Comparison of ENCODE assay signal across 27 mouse cellular contexts in genomic region chr3:96151836-96152235, GRCm38 (mm10). TPM values are rescaled to one million over a fixed set of nuclear protein-coding genes. Genes with fewer than 3 reads are reported as not detected.
DNase-seq lines count a peak whose midpoint lies in the region.
"Had no signal": no experiment of that assay in that cellular context is flagged by ENCODE, and none has a peak within 500 bp of the region (broad histone marks: within the 10 kb centered on the region; RNA-seq: fewer than 3 reads in every experiment).

No protein-coding gene starts in this region.

- peak; percentile 10 for DNase-seq in heart, adult 8-10 months (ENCODE audit: low spot score)
- DNase-seq in heart, adult 18-20 months, result no peak
- peak; percentile 59 for DNase-seq in A20 (ENCODE audit: low read depth, low spot score)
- peak; percentile 39 for DNase-seq in MEL-GATA-1-ER (ENCODE audit: extremely low read depth, low read depth)
- no peak for DNase-seq in frontal cortex, postnatal 36 days (ENCODE audit: low spot score in 2 of 2)
- no peak for DNase-seq in spleen, adult 12 weeks (ENCODE audit: low spot score)
- no peak for DNase-seq in urinary bladder, postnatal 4 days (ENCODE audit: low spot score in 2 of 2)
- DNase-seq: adrenal gland, postnatal 10 days; adrenal gland, postnatal 36 days; cerebellum, adult 11-12 months; cerebellum, adult 8-10 months; cerebellum, postnatal 10 days; cerebellum, postnatal 36 days; gastrocnemius, postnatal 10 days; gastrocnemius, postnatal 36 days; heart, postnatal 14 days; kidney, adult 18-20 months had no signal

- 49% methylated on average over 6 of the region's 7 CpGs for WGBS in macrophage (ENCODE audit: missing documents)

- peak overlapping the region; percentile 44 for H3K27ac ChIP-seq in macrophage
- H3K27ac ChIP-seq: forebrain, embryonic 12.5 days; forebrain, embryonic 15.5 days; heart, embryonic 10.5 days; heart, embryonic 13.5 days; hindbrain, embryonic 12.5 days; hindbrain, embryonic 15.5 days; intestine, embryonic 15.5 days had no signal

- no peak overlapping the region for H3K4me3 ChIP-seq in macrophage (ENCODE audit: inconsistent target)
- H3K4me3 ChIP-seq: forebrain, embryonic 12.5 days; forebrain, embryonic 15.5 days; heart, embryonic 10.5 days; heart, embryonic 13.5 days; hindbrain, embryonic 12.5 days; hindbrain, embryonic 15.5 days; intestine, embryonic 15.5 days had no signal

- H3K36me3 ChIP-seq in macrophage (ENCODE audit: inconsistent target), result peaks cover 17% of the 10 kb centered on the region; the same call in 1 of the 2 replicates

- H3K79me2 ChIP-seq in macrophage (ENCODE audit: inconsistent target), result no peaks in the 10 kb centered on the region

RNA-seq across cellular contexts. Expression of gene Mtmr11, which starts 10.0 kb away (rescaled TPM):
- 1 to 10 TPM; 1.7 to 3.0 (median 2.2) TPM for total RNA-seq in heart, adult 8-10 months (2022)
- 1 to 10 TPM; 1.7 to 3.4 TPM for total RNA-seq in heart, adult 18-20 months (2021)
- 10 to 100 TPM in 4 of 26 experiments, 1 to 10 TPM in 22; 1.1 to 21.1 (median 5.5) TPM for total RNA-seq in macrophage (2018; cell fraction: chromatin; rRNA removed)
- 1 to 10 TPM in 17 of 26 experiments, under 1 TPM in 9; 0.48 to 2.3 (median 1.2) TPM for total RNA-seq in macrophage (2018; cell fraction: cytosol; rRNA removed)
- 10 to 100 TPM in 4 of 26 experiments, 1 to 10 TPM in 21, under 1 TPM in 1; 0.93 to 13.2 (median 3.1) TPM for total RNA-seq in macrophage (2018; cell fraction: nucleus; rRNA removed)
- polyA plus RNA-seq in macrophage (2018), result 1.2 to 2.4 TPM (median 1.8 TPM) in 3 replicates
- total RNA-seq: granulocyte monocyte progenitor cell, adult 5-6 weeks; hematopoietic stem cell, adult 5-6 weeks had no signal

RNA-seq across cellular contexts. Expression of gene Sf3b4, which starts 20.3 kb away (rescaled TPM):
- total RNA-seq in heart, adult 8-10 months (2022), result 10 to 100 TPM; 14.1 to 17.2 (median 16.2) TPM
- 10 to 100 TPM; 15.4 to 18.7 TPM for total RNA-seq in heart, adult 18-20 months (2021)
- 10 to 100 TPM in 23 of 26 experiments, 1 to 10 TPM in 3; 7.2 to 24.3 (median 16.3) TPM for total RNA-seq in macrophage (2018; cell fraction: chromatin; rRNA removed)
- total RNA-seq in macrophage (2018; cell fraction: cytosol; rRNA removed), result 10 to 100 TPM; 47.3 to 67.0 (median 56.0) TPM
- 10 to 100 TPM in 25 of 26 experiments, 1 to 10 TPM in 1; 9.5 to 40.7 (median 21.6) TPM for total RNA-seq in macrophage (2018; cell fraction: nucleus; rRNA removed)
- 57.6 to 99.3 TPM (median 68.9 TPM) in 3 replicates for polyA plus RNA-seq in macrophage (2018)

RNA-seq across cellular contexts. Expression of gene Sv2a, which starts 29.1 kb away (rescaled TPM):
- 1 to 10 TPM; 1.6 to 7.0 (median 4.2) TPM for total RNA-seq in heart, adult 8-10 months (2022)
- total RNA-seq in heart, adult 18-20 months (2021), result 1 to 10 TPM; 1.8 to 2.1 TPM
- 1 to 10 TPM in 6 of 26 experiments, under 1 TPM in 13, not detected in 7; 0.15 to 4.0 (median 0.76) TPM for total RNA-seq in macrophage (2018; cell fraction: chromatin; rRNA removed)
- total RNA-seq in macrophage (2018; cell fraction: cytosol; rRNA removed), result 1 to 10 TPM in 1 of 26 experiments, under 1 TPM in 24, not detected in 1; 0.03 to 1.6 (median 0.23) TPM
- total RNA-seq in macrophage (2018; cell fraction: nucleus; rRNA removed), result 1 to 10 TPM in 11 of 26 experiments, under 1 TPM in 14, not detected in 1; 0.12 to 5.0 (median 0.76) TPM
- 0.12 to 1.4 TPM (median 0.29 TPM) in 3 replicates for polyA plus RNA-seq in macrophage (2018)

RNA-seq across cellular contexts. Expression of gene Otud7b, which starts 47.5 kb away (rescaled TPM):
- total RNA-seq in heart, adult 8-10 months (2022), result 10 to 100 TPM; 55.4 to 63.1 (median 59.8) TPM
- total RNA-seq in heart, adult 18-20 months (2021), result 10 to 100 TPM; 50.3 to 57.4 TPM
- total RNA-seq in macrophage (2018; cell fraction: chromatin; rRNA removed), result 100 to 1,000 TPM in 2 of 26 experiments, 10 to 100 TPM in 24; 22.7 to 133 (median 45.4) TPM
- total RNA-seq in macrophage (2018; cell fraction: cytosol; rRNA removed), result 10 to 100 TPM in 25 of 26 experiments, 1 to 10 TPM in 1; 9.8 to 27.5 (median 15.3) TPM
- 10 to 100 TPM; 15.6 to 56.0 (median 25.7) TPM for total RNA-seq in macrophage (2018; cell fraction: nucleus; rRNA removed)
- 9.7 to 10.5 TPM (median 10.4 TPM) in 3 replicates for polyA plus RNA-seq in macrophage (2018)

Comparison
In these comparisons a context has a peak if more than half of its experiments do, and no peak if none do; other contexts are left out.
1. DNase-seq: peak in heart, adult 8-10 months (single experiment), A20 (single experiment) and MEL-GATA-1-ER (single experiment); none in heart, adult 18-20 months (0 of 2), frontal cortex, postnatal 36 days (0 of 2), spleen, adult 12 weeks (single experiment) and urinary bladder, postnatal 4 days (0 of 2).